Comparison of ENCODE assay signal across 7 mouse cellular contexts in genomic region chr2:125506316-125507054, GRCm38 (mm10). TPM values are rescaled to one million over a fixed set of nuclear protein-coding genes. Genes with fewer than 3 reads are reported as not detected.
DNase-seq lines count a peak whose midpoint lies in the region; ATAC-seq and TF ChIP-seq lines count a peak whose summit lies in the region.

No protein-coding gene starts in this region.

- H3K27ac ChIP-seq in ES-Bruce4 (ENCODE audit: insufficient read depth, low read length), result no peak overlapping the region
- peak overlapping the region; percentile 57; the same call in 1 of the 2 replicates for H3K27ac ChIP-seq in forebrain, embryonic 11.5 days (ENCODE audit: low read depth, low read length)
- peak overlapping the region; percentile 74 for H3K27ac ChIP-seq in limb, embryonic 14.5 days (replicated peaks; ENCODE audit: low read depth, low read length)
- H3K27ac ChIP-seq in midbrain, embryonic 16.5 days (ENCODE audit: low read length), result peak overlapping the region; percentile 65

- peak; percentile 60 for DNase-seq in R1 (ENCODE audit: low read depth, low spot score)
- DNase-seq in forebrain, embryonic 11.5 days (ENCODE audit: low spot score), result no peak
- DNase-seq in limb, embryonic 14.5 days (ENCODE audit: low spot score), result peak; percentile 85
- DNase-seq in urinary bladder, postnatal 36 days (ENCODE audit: low spot score in 2 of 2), result peak; percentile 29 to 44

- peaks cover 15% of the 10 kb centered on the region for H3K27me3 ChIP-seq in ES-Bruce4 (ENCODE audit: control insufficient read depth, insufficient read depth, low read length, poor library complexity, severe bottlenecking)
- H3K27me3 ChIP-seq in forebrain, embryonic 11.5 days (ENCODE audit: control insufficient read depth, insufficient read depth, low read length), result no peaks in the 10 kb centered on the region
- no peaks in the 10 kb centered on the region for H3K27me3 ChIP-seq in limb, embryonic 14.5 days (ENCODE audit: control insufficient read depth, insufficient read depth, low read length)
- no peaks in the 10 kb centered on the region for H3K27me3 ChIP-seq in midbrain, embryonic 16.5 days (ENCODE audit: control insufficient read depth, insufficient read depth, low read depth, low read length)

- no peak for TF ChIP-seq CTCF in ES-Bruce4 (IDR thresholded peaks at IDR 0.05; ENCODE audit: low read depth, low read length)

- H3K9ac ChIP-seq in ES-Bruce4 (ENCODE audit: low read depth, poor library complexity, severe bottlenecking), result peak overlapping the region; percentile 53
- peak overlapping the region; percentile 81 for H3K9ac ChIP-seq in forebrain, embryonic 11.5 days (ENCODE audit: low read length)
- H3K9ac ChIP-seq in limb, embryonic 14.5 days (ENCODE audit: low read depth, low read length, severe bottlenecking), result peak overlapping the region; percentile 83
- H3K9ac ChIP-seq in midbrain, embryonic 16.5 days (ENCODE audit: low read depth, low read length), result peak overlapping the region; percentile 86

- peak; percentile 90 for ATAC-seq in forebrain, embryonic 11.5 days (replicated peaks; ENCODE audit: low FRiP score)
- ATAC-seq in hematopoietic stem cell, adult 5-6 weeks (replicated peaks in 1 of 2; ENCODE audit: insufficient read depth in 1 of 2, low FRiP score in 2 of 2, low TSS enrichment in 1 of 2, low read depth in 1 of 2, poor library complexity in 2 of 2, severe bottlenecking in 2 of 2), result peak; percentile 46 to 47; a peak in 1 of 4 replicates
- ATAC-seq in limb, embryonic 14.5 days (ENCODE audit: low FRiP score, low read depth), result peak; percentile 89
- ATAC-seq in midbrain, embryonic 16.5 days, result peak; percentile 91

- H3K4me2 ChIP-seq in forebrain, embryonic 11.5 days (ENCODE audit: low read depth, low read length, severe bottlenecking), result peak overlapping the region; percentile 92
- H3K4me2 ChIP-seq in limb, embryonic 14.5 days (replicated peaks; ENCODE audit: low read depth, low read length, severe bottlenecking), result peak overlapping the region; percentile 89
- peak overlapping the region; percentile 97 for H3K4me2 ChIP-seq in midbrain, embryonic 16.5 days (ENCODE audit: low read length)

- no peaks in the 10 kb centered on the region for H3K4me1 ChIP-seq in ES-Bruce4 (ENCODE audit: control insufficient read depth, insufficient read depth, low read length)
- H3K4me1 ChIP-seq in forebrain, embryonic 11.5 days (replicated peaks; ENCODE audit: control insufficient read depth, insufficient read depth, low read length), result peaks cover 6% of the 10 kb centered on the region; the same call in 1 of the 2 replicates
- H3K4me1 ChIP-seq in limb, embryonic 14.5 days (ENCODE audit: control insufficient read depth, insufficient read depth, low read length), result peaks cover 10% of the 10 kb centered on the region
- peaks cover 13% of the 10 kb centered on the region for H3K4me1 ChIP-seq in midbrain, embryonic 16.5 days (ENCODE audit: control insufficient read depth, insufficient read depth, low read length)

- no peak for TF ChIP-seq POLR2A in ES-Bruce4 (IDR thresholded peaks at IDR 0.05; ENCODE audit: insufficient read depth, low read length)
- peak; percentile 81; the same call in 1 of the 2 replicates for TF ChIP-seq POLR2A in limb, embryonic 14.5 days (IDR thresholded peaks at IDR 0.05; ENCODE audit: borderline replicate concordance, extremely low read depth, insufficient read depth, insufficient read length)

- under 1% methylated on average over 37 of the region's 37 CpGs for WGBS in forebrain, embryonic 11.5 days
- 2% methylated on average over 35 of the region's 37 CpGs for WGBS in limb, embryonic 14.5 days
- WGBS in midbrain, embryonic 16.5 days, result under 1% methylated on average over 37 of the region's 37 CpGs

- no peak for TF ChIP-seq EP300 in ES-Bruce4 (IDR thresholded peaks at IDR 0.05; ENCODE audit: insufficient read depth, low read depth, low read length)

- no peaks in the 10 kb centered on the region for H3K9me3 ChIP-seq in ES-Bruce4 (replicated peaks; ENCODE audit: control insufficient read depth, insufficient read depth, low read length, poor library complexity, severe bottlenecking)
- no peaks in the 10 kb centered on the region for H3K9me3 ChIP-seq in forebrain, embryonic 11.5 days (ENCODE audit: control insufficient read depth, low read length)
- no peaks in the 10 kb centered on the region for H3K9me3 ChIP-seq in limb, embryonic 14.5 days (ENCODE audit: control insufficient read depth, low read length)
- H3K9me3 ChIP-seq in midbrain, embryonic 16.5 days (replicated peaks; ENCODE audit: control insufficient read depth, low read length, poor library complexity, severe bottlenecking), result no peaks in the 10 kb centered on the region

- H3K36me3 ChIP-seq in ES-Bruce4 (ENCODE audit: control insufficient read depth, insufficient read depth, low read length, poor library complexity, severe bottlenecking), result no peaks in the 10 kb centered on the region
- no peaks in the 10 kb centered on the region for H3K36me3 ChIP-seq in forebrain, embryonic 11.5 days (ENCODE audit: control insufficient read depth, insufficient read depth, low read length)
- H3K36me3 ChIP-seq in limb, embryonic 14.5 days (ENCODE audit: control insufficient read depth, insufficient read depth, low read length), result peaks cover 13% of the 10 kb centered on the region
- no peaks in the 10 kb centered on the region for H3K36me3 ChIP-seq in midbrain, embryonic 16.5 days (ENCODE audit: control insufficient read depth, insufficient read depth, low read length)

- H3K4me3 ChIP-seq in ES-Bruce4 (ENCODE audit: low read depth, low read length), result peak overlapping the region; percentile 61
- H3K4me3 ChIP-seq in forebrain, embryonic 11.5 days (ENCODE audit: low read depth, low read length), result peak overlapping the region; percentile 65
- peak overlapping the region; percentile 81 for H3K4me3 ChIP-seq in limb, embryonic 14.5 days (replicated peaks; ENCODE audit: low read length)
- peak overlapping the region; percentile 59 for H3K4me3 ChIP-seq in midbrain, embryonic 16.5 days (ENCODE audit: low read depth, low read length)

RNA-seq across cellular contexts. Expression of gene Fbn1, which starts 1.3 kb away (rescaled TPM):
- 2.0 and 2.4 TPM in 2 replicates for polyA plus RNA-seq in ES-Bruce4 (2011; ENCODE audit: insufficient read depth, insufficient read length, low read depth, missing spikeins)
- polyA plus RNA-seq in forebrain, embryonic 11.5 days (2014; fragmentation: Nextera tagmentation; extraction: Ambion mirVana), result 8.0 and 8.8 TPM in 2 replicates
- total RNA-seq in hematopoietic stem cell, adult 5-6 weeks (2017), result 0.99 and 1.4 TPM in 2 replicates
- polyA plus RNA-seq in limb, embryonic 14.5 days (2012; rRNA removed), result 29.5 and 31.4 TPM in 2 replicates
- 47.0 and 49.4 TPM in 2 replicates for polyA plus RNA-seq in limb, embryonic 14.5 days (2014; fragmentation: Nextera tagmentation; extraction: Ambion mirVana)
- 1.8 and 2.1 TPM in 2 replicates for polyA plus RNA-seq in midbrain, embryonic 16.5 days (2015; fragmentation: Nextera tagmentation; extraction: Ambion mirVana)

RNA-seq across cellular contexts. Expression of gene Gm9913, which starts 1.6 kb away (rescaled TPM):
- polyA plus RNA-seq in ES-Bruce4 (2011; ENCODE audit: insufficient read depth, insufficient read length, low read depth, missing spikeins), result not detected in 2 replicates
- 0.27 and 0.31 TPM in 2 replicates for polyA plus RNA-seq in forebrain, embryonic 11.5 days (2014; fragmentation: Nextera tagmentation; extraction: Ambion mirVana)
- not detected in 2 replicates for total RNA-seq in hematopoietic stem cell, adult 5-6 weeks (2017)
- 0.19 and 0.24 TPM in 2 replicates for polyA plus RNA-seq in limb, embryonic 14.5 days (2012; rRNA removed)
- polyA plus RNA-seq in limb, embryonic 14.5 days (2014; fragmentation: Nextera tagmentation; extraction: Ambion mirVana), result 0.40 and 0.75 TPM in 2 replicates
- 0.09 and 0.14 TPM in 2 replicates for polyA plus RNA-seq in midbrain, embryonic 16.5 days (2015; fragmentation: Nextera tagmentation; extraction: Ambion mirVana)
